Mouse (Mus musculus): ENCODE results near the gene Gm3005.
"Not testable (repeated sequence)": the region's sequence is repeated elsewhere in the genome, so short reads cannot be mapped to it uniquely, and the experiment has no call there.

Gm3005 gene

DNA sequence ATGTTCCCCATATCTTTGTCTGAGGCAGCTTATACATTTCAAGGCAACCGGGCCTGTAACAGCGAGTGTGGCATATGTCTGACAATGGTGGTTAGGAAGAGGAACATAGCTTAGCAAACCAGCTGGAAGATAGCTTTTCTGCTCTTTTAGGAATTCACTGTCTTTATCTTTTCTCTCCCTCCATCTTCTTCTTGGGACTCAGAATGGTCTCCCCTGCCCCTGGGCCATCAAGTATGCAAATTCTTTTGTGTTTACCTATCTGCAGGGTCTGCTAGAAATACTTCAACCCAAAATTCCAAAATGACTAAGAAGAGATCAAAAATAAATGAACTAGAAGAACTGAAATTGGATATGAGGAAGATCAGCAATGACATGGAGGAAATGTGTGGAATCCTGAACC lies at the start of gene Gm3005:
Gene Gm3005, plus strand, starts transcription at position 301 of the 400 bp plus-strand sequence.
- not testable (repeated sequence) for DNase-seq (ENCODE audit: low read depth, low spot score)

DNA sequence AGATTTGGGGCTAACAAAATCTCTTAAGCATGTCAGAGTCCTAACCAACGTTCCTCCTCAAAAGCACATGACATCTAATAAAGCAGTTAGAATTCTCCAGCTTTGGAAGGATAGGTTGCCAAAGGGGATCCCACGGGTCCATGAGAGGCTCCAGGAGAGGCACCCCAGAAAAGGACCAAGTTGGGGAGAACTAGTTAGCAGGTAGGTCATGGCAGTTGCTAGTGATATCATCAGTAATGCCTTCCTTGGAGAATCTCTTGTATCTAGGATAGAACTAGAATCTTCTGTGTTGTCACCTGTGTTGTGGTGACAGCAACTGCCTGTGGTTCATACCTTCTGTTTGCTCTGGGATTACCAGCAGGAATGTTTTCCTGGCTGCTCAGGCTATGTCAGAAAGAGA lies 33.1 kb upstream of the Gm3005 start, which contains the start of gene Gm10413:
Gene Gm10413, plus strand, starts transcription at position 301 of the 400 bp plus-strand sequence.
- not testable (repeated sequence) for DNase-seq (ENCODE audit: low read depth, low spot score)

DNA sequence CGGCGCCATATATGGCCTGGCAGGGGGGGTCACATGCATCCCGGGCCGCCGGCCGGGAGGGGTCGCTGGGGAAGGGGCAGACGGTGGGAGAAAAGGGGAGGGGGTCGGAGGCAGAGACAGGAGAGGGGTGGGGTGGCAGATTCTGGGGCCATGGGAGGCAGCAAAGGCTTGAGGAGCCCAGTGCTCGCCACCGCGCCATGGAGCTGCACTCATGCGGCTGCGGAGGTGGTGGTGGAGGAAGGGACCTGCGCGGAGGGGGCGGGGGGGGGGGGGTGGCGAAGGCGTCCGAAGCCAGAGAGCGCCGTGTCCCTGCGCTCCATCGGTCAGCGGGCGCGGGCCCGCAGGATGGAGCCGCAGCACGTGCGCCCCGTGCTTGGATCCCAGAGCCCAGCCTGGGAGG lies 15.6 kb upstream of the Gm3005 start, which contains the start of gene Gm10409:
Gene Gm10409, plus strand, starts transcription at position 301 of the 400 bp plus-strand sequence.
- not testable (repeated sequence) for DNase-seq (ENCODE audit: low read depth, low spot score)

DNA sequence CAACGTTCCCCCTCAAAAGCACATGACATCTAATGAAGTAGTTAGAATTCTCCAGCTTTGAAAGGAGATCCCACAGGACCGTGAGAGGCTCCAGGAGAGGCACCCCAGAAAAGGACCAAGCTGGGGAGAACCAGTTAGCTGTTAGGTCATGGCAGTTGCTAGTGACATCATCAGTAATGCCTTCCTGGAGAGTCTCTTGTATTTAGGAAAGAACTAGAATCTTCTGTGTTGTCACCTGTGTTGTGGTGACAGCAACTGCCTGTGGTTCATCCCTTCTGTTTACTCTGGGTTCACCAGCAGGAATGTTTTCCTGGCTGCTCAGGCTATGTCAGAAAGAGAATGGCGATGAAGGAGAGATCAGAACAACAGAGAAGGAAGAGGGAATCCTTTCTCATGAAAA lies 21.2 kb downstream of the Gm3005 start, which contains the start of gene Gm10408:
Gene Gm10408, plus strand, starts transcription at position 301 of the 400 bp plus-strand sequence.
- DNase-seq (ENCODE audit: low read depth, low spot score), result not testable (repeated sequence)

DNA sequence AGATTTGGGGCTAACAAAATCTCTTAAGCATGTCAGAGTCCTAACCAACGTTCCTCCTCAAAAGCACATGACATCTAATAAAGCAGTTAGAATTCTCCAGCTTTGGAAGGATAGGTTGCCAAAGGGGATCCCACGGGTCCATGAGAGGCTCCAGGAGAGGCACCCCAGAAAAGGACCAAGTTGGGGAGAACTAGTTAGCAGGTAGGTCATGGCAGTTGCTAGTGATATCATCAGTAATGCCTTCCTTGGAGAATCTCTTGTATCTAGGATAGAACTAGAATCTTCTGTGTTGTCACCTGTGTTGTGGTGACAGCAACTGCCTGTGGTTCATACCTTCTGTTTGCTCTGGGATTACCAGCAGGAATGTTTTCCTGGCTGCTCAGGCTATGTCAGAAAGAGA lies 206.3 kb downstream of the Gm3005 start, which contains the start of gene Gm3012:
Gene Gm3012, plus strand, starts transcription at position 301 of the 400 bp plus-strand sequence.
- not testable (repeated sequence) for DNase-seq (ENCODE audit: low read depth, low spot score)
